Mouse (Mus musculus): Measurements from ENCODE around the gene Aox2. TPM values are rescaled to one million over a fixed set of nuclear protein-coding genes. Genes with fewer than 3 reads are reported as not detected.

The Aox2 gene
- polyA plus RNA-seq, 1 experiment from 2014 or later, result 0.10 TPM

DNA sequence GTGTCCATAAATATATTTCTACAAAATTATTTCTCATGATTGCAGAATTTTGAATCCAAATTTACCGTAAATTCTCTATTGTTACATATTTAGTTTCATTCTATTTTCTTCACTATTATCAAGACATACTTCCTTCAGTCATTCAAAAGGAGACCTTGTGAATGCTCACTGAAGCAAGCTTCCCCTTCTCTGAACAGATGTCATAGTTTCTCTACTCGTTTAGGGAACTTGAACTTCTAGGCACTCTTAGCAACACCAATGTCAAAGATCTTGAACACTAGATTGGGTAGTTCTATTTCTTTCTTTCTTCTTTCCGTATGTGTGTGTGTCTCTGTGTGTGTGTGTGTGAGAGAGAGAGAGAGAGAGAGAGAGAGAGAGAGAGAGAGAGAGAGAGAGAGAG, 33.6 kb upstream of the Aox2 start:
- Histone ChIP-seq H3K4me3 (ENCODE audit: low read depth, low read length) (no peak overlapping the region), H3K27ac (ENCODE audit: low read length) (no peak overlapping the region), H3K27me3 (ENCODE audit: control insufficient read depth, insufficient read depth, low read length) (no peaks in the 10 kb centered on the region), H3K4me2 (replicated peaks; ENCODE audit: low read depth, low read length) (no peak overlapping the region), H3K9me3 (ENCODE audit: control insufficient read depth, low read depth, low read length) (no peaks in the 10 kb centered on the region), H3K4me1 (ENCODE audit: control insufficient read depth, insufficient read depth, low read length) (no peaks in the 10 kb centered on the region), H3K36me3 (ENCODE audit: control insufficient read depth, insufficient read depth, low read length) (no peaks in the 10 kb centered on the region), H3K9ac (replicated peaks; ENCODE audit: low read depth, low read length) (no peak overlapping the region)
- ATAC-seq (ENCODE audit: insufficient number of reproducible peaks, insufficient read depth, low FRiP score, low read depth), result no peak
- whole genome bisulfite sequencing, result 82% methylated on average over 3 of the region's 3 CpGs

DNA sequence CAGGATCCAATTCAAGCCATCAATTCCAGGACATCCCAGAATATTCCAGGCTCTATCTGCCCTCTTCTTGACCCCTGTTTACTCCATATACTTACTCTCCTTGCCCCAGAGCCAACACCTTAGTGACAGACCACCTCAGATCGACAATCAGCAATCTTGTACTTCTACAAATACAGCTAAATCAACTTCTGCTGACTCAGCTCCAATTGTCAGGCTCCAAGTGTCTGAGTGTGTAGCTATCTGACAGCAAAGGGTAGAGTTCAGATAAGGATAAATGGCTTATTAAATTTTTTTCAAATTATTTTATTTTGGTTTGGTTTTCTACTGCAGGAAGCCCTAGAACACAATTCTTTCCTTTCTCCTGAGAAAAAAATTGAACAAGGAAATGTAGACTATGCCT, 29.6 kb upstream of the Aox2 start:
- Histone ChIP-seq H3K4me3 (ENCODE audit: low read depth, low read length) (no peak overlapping the region), H3K36me3 (ENCODE audit: control insufficient read depth, insufficient read depth, low read length) (no peaks in the 10 kb centered on the region), H3K9ac (replicated peaks; ENCODE audit: low read depth, low read length) (no peak overlapping the region), H3K9me3 (ENCODE audit: control insufficient read depth, low read depth, low read length) (no peaks in the 10 kb centered on the region), H3K27me3 (ENCODE audit: control insufficient read depth, insufficient read depth, low read length) (no peaks in the 10 kb centered on the region), H3K4me2 (replicated peaks; ENCODE audit: low read depth, low read length) (no peak overlapping the region), H3K4me1 (ENCODE audit: control insufficient read depth, insufficient read depth, low read length) (no peaks in the 10 kb centered on the region), H3K27ac (ENCODE audit: low read length) (no peak overlapping the region)
- WGBS, result 62% methylated on average over 1 of the region's 1 CpGs
- no peak for ATAC-seq (ENCODE audit: insufficient number of reproducible peaks, insufficient read depth, low FRiP score, low read depth)

DNA sequence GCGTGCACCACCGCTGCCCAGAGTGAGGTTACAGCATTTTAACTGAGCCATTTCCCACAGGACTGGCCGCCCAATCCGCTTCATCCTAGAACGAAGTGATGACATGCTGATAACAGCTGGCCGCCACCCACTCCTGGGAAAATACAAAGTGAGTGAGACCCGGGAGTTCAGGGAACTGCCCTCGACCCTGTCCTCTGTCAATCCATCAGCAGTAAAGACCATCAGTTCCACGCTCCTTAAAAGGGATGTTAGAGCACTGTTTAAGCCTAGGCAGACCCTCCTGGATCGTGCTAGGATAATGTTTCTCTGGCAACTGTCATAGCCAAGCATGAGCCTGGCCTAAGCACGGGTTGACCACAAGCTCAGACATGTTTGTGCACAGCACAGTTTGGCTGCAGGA, 24.7 kb upstream of the Aox2 start:
- H3K27me3 ChIP-seq (ENCODE audit: control insufficient read depth, insufficient read depth, low read length), result no peaks in the 10 kb centered on the region
- no peak for ATAC-seq (ENCODE audit: insufficient number of reproducible peaks, insufficient read depth, low FRiP score, low read depth)
- WGBS, result 57% methylated on average over 11 of the region's 11 CpGs

DNA sequence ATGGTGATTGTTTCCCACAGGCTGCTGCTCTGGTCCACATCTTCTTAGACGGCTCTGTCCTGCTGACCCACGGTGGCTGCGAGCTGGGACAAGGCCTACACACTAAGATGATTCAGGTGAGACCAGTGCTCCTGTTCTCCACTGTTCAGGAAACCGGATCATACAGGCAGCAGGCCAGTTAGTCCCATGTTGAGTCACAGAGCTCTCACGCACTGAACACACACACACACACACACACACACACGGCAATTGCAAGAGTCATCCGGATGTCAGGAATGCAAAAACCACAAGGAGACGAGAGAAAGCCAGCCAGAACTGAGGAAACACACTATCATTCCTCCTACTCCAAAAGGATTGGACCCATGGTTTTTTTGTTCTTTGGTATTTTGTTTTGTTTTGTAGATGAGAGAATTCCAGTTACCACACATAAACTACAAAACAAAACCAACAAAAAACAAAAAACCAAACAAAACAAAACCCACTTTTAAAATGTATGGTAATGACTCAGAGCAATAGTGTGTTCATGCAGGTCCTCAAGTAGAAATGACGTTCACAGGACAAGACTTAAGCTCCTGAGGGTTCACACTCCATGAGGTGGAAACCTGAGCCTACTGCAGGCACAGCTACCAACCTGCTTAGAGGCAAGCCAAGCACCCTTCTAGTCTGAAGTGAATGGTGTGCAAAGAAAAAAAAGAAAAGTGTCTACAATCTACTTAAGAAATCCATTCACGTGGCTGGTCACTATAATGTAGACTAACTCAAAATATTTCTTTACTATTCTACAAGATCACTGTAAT, 20.7 kb upstream of the Aox2 start:
- Histone ChIP-seq H3K27me3 (ENCODE audit: control insufficient read depth, insufficient read depth, low read length) (no peaks in the 10 kb centered on the region), H3K4me1 (ENCODE audit: control insufficient read depth, insufficient read depth, low read length) (no peaks in the 10 kb centered on the region), H3K36me3 (ENCODE audit: control insufficient read depth, insufficient read depth, low read length) (no peaks in the 10 kb centered on the region), H3K4me2 (replicated peaks; ENCODE audit: low read depth, low read length) (no peak overlapping the region), H3K9me3 (ENCODE audit: control insufficient read depth, low read depth, low read length) (no peaks in the 10 kb centered on the region), H3K27ac (ENCODE audit: low read length) (no peak overlapping the region), H3K9ac (replicated peaks; ENCODE audit: low read depth, low read length) (no peak overlapping the region), H3K4me3 (ENCODE audit: low read depth, low read length) (no peak overlapping the region)
- no peak for ATAC-seq (ENCODE audit: insufficient number of reproducible peaks, insufficient read depth, low FRiP score, low read depth)
- WGBS, result 76% methylated on average over 10 of the region's 10 CpGs

More for the DNA sequence above, 24.7 kb upstream of the Aox2 start:
- H3K4me1 ChIP-seq (ENCODE audit: control insufficient read depth, insufficient read depth, low read length), result no peaks in the 10 kb centered on the region
- no peak overlapping the region for H3K4me2 ChIP-seq (replicated peaks; ENCODE audit: low read depth, low read length)
- H3K4me3 ChIP-seq (ENCODE audit: low read depth, low read length), result no peak overlapping the region
- no peak overlapping the region for H3K27ac ChIP-seq (ENCODE audit: low read length)
- H3K9me3 ChIP-seq (ENCODE audit: control insufficient read depth, low read depth, low read length), result no peaks in the 10 kb centered on the region
- H3K36me3 ChIP-seq (ENCODE audit: control insufficient read depth, insufficient read depth, low read length), result no peaks in the 10 kb centered on the region
- H3K9ac ChIP-seq (replicated peaks; ENCODE audit: low read depth, low read length), result no peak overlapping the region

DNA sequence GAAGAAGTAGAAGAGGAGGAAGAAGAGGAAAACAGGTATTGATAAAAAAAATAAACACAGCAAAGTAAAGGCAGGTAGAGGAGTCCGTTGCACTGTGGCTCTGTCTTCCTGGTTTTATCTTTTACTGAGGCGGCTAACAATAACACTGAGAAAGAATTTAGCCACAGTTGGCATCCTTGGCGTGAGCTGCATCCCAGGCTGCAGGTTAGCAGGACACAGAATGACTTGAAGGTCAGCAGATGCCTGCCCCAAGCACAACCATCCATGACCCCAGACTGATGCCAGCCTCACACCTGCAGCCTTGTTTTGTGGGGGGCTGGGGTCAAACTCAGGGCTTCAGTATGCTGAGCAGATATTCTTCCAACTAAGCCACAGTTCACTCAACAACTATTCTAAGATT, 17.8 kb upstream of the Aox2 start:
- Histone ChIP-seq H3K36me3 (ENCODE audit: control insufficient read depth, insufficient read depth, low read length) (no peaks in the 10 kb centered on the region), H3K27me3 (ENCODE audit: control insufficient read depth, insufficient read depth, low read length) (no peaks in the 10 kb centered on the region), H3K4me2 (replicated peaks; ENCODE audit: low read depth, low read length) (no peak overlapping the region), H3K4me3 (ENCODE audit: low read depth, low read length) (no peak overlapping the region), H3K4me1 (ENCODE audit: control insufficient read depth, insufficient read depth, low read length) (no peaks in the 10 kb centered on the region), H3K9me3 (ENCODE audit: control insufficient read depth, low read depth, low read length) (no peaks in the 10 kb centered on the region), H3K27ac (ENCODE audit: low read length) (no peak overlapping the region), H3K9ac (replicated peaks; ENCODE audit: low read depth, low read length) (no peak overlapping the region)
- 40% methylated on average over 3 of the region's 3 CpGs for WGBS
- no peak for ATAC-seq (ENCODE audit: insufficient number of reproducible peaks, insufficient read depth, low FRiP score, low read depth)

DNA sequence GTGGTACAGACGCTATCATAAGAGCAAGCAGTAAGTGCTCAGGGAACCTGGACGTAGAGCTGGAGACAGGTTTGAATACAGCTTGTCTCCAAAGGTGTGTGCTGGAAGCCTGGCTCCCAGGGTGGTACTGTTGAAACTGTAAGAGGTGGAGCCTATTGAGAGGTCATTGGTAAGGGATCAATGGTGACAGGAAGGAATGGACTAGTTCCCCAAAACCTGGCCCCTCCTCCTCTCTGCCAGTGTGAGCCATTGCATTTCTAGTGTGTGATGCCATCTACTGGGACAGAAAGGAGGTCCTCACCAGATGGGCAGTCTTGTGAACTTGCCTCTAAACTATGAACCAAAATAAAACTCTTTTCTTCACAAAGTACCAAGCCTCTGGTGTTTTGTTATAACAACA, 9.9 kb upstream of the Aox2 start:
- WGBS, result 84% methylated on average over 2 of the region's 2 CpGs
- no peak overlapping the region for H3K9ac ChIP-seq (replicated peaks; ENCODE audit: low read depth, low read length)
- H3K27me3 ChIP-seq (ENCODE audit: control insufficient read depth, insufficient read depth, low read length), result no peaks in the 10 kb centered on the region
- H3K36me3 ChIP-seq (ENCODE audit: control insufficient read depth, insufficient read depth, low read length), result no peaks in the 10 kb centered on the region
- no peak overlapping the region for H3K27ac ChIP-seq (ENCODE audit: low read length)
- no peak overlapping the region for H3K4me2 ChIP-seq (replicated peaks; ENCODE audit: low read depth, low read length)
- no peak for ATAC-seq (ENCODE audit: insufficient number of reproducible peaks, insufficient read depth, low FRiP score, low read depth)
- no peaks in the 10 kb centered on the region for H3K9me3 ChIP-seq (ENCODE audit: control insufficient read depth, low read depth, low read length)
- no peak overlapping the region for H3K4me3 ChIP-seq (ENCODE audit: low read depth, low read length)
- no peaks in the 10 kb centered on the region for H3K4me1 ChIP-seq (ENCODE audit: control insufficient read depth, insufficient read depth, low read length)

DNA sequence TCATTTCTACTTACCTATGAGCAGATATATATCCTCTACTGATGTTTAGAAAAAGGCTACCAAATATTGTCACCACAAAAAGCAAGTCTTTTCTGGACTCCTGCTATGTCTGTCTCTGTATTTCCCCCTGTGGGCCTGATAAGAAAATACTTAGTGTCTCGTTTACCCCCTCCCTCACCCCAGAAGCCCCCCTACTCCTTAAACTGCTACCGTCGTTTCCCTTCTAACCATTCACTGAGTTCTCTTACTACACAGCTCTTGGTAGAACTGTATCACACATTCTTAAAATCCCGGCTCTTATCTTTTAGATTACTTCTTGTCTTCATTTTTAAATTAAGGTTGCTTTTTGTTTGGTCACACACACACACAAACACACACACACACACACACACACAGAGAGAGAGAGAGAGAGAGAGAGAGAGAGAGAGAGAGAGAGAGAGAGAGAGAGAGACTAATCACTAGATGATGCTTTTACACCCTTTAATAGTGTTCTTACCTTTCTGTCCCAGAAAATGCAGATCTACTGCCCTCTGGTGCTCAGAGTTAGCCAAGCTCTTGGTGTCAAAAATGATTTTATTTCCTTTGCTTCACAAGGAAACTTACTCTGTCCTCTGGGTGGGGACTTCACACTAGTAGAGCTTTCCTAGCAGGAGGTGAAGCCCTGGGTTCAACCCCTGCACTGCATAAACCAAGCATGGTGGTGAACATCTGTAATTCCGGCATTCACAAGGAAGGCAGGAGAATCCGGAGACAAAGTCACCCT, 7.1 kb upstream of the Aox2 start:
- Histone ChIP-seq H3K9me3 (ENCODE audit: control insufficient read depth, low read depth, low read length) (no peaks in the 10 kb centered on the region), H3K4me2 (replicated peaks; ENCODE audit: low read depth, low read length) (no peak overlapping the region), H3K4me3 (ENCODE audit: low read depth, low read length) (no peak overlapping the region), H3K36me3 (ENCODE audit: control insufficient read depth, insufficient read depth, low read length) (no peaks in the 10 kb centered on the region), H3K27ac (ENCODE audit: low read length) (no peak overlapping the region), H3K4me1 (ENCODE audit: control insufficient read depth, insufficient read depth, low read length) (no peaks in the 10 kb centered on the region; the same call in 1 of the 2 replicates), H3K9ac (replicated peaks; ENCODE audit: low read depth, low read length) (no peak overlapping the region), H3K27me3 (ENCODE audit: control insufficient read depth, insufficient read depth, low read length) (no peaks in the 10 kb centered on the region)
- no peak for ATAC-seq (ENCODE audit: insufficient number of reproducible peaks, insufficient read depth, low FRiP score, low read depth)
- WGBS, result 57% methylated on average over 6 of the region's 6 CpGs

DNA sequence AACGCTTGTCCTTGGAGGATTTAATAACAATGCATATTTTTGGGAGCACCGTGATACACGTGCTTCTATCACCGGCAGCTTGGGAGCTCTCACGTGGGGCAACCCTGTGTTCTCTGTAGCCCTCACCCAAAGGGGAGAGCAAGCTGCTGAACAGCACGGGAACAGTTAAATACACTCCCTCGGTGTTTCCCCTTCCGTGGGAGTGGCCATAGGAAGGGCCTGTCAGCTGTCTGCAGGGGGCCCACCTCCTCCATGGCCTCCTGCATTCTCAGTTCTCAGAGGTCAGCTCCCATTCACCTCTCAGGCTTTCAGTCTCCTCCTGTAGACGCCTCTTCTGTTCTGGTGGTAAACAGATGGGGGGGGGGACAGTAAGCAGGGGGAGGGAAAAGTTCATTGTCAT, 2.2 kb upstream of the Aox2 start:
- ATAC-seq (ENCODE audit: insufficient number of reproducible peaks, insufficient read depth, low FRiP score, low read depth), result no peak
- no peak overlapping the region for H3K4me3 ChIP-seq (ENCODE audit: low read depth, low read length)
- H3K36me3 ChIP-seq (ENCODE audit: control insufficient read depth, insufficient read depth, low read length), result no peaks in the 10 kb centered on the region
- no peaks in the 10 kb centered on the region for H3K27me3 ChIP-seq (ENCODE audit: control insufficient read depth, insufficient read depth, low read length)
- H3K9ac ChIP-seq (replicated peaks; ENCODE audit: low read depth, low read length), result no peak overlapping the region
- no peak overlapping the region for H3K27ac ChIP-seq (ENCODE audit: low read length)
- no peak overlapping the region for H3K4me2 ChIP-seq (replicated peaks; ENCODE audit: low read depth, low read length)
- H3K9me3 ChIP-seq (ENCODE audit: control insufficient read depth, low read depth, low read length), result no peaks in the 10 kb centered on the region
- 29% methylated on average over 9 of the region's 9 CpGs for WGBS
- H3K4me1 ChIP-seq (ENCODE audit: control insufficient read depth, insufficient read depth, low read length), result peaks cover under 1% of the 10 kb centered on the region; the same call in 1 of the 2 replicates
